Mouse (Mus musculus): ENCODE measurements around the gene Lsm3.

Gene Lsm3

GRCm38 (mm10) chr6:91552693-91553092, 37.0 kb downstream of the Lsm3 start:
- no peak for DNase-seq (ENCODE audit: low spot score in 2 of 2)

DNA sequence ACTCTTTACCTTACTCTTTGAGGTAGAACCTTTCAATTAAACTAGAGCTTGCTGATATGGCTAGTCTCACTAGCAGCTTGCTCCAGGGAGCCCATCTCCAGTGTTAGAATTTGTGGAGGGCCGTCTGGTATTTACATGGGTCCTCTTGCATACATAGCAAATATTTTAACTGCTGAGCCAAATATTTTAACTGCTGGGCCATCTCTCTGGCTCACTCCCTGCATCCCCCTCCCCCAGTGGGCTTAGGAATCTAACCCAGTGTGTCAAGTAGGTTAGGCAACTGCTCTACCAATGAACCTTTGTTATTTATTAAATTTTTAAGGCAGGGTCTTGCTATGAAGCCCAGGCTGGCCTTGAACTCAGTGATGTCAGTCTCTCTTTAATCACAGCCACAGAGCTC, 42.8 kb downstream of the Lsm3 start:
- no peak for DNase-seq (ENCODE audit: low spot score in 2 of 2)

GRCm38 (mm10) chr6:91559371-91559770, 43.6 kb downstream of the Lsm3 start:
- DNase-seq (ENCODE audit: low spot score in 2 of 2) = peak; percentile 72 to 75

DNA sequence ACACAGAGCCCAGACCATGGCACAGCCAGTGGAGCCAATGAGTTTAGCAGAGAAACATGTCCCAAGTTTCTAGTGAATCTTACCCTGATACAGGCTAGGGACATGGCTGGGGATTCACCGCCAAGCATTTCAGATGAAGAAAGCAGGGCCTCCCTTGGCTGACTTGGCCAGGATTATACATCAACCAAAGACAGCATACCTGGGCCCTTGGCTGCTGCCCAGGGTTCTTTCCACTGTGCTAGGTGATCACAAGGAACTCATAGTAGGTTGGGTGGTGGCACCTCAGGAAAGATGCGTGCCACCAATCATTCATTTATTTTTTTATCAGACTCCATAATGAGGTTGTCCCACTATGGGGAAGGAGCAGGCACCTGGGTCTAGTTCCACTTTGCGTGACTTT, 44.5 kb downstream of the Lsm3 start:
- no peak for DNase-seq (ENCODE audit: low spot score in 2 of 2)

- DNase-seq (ENCODE audit: low spot score in 2 of 2) = no peak
Measured at GRCm38 (mm10) chr6:91563031-91563430, 47.3 kb downstream of the Lsm3 start.

DNA sequence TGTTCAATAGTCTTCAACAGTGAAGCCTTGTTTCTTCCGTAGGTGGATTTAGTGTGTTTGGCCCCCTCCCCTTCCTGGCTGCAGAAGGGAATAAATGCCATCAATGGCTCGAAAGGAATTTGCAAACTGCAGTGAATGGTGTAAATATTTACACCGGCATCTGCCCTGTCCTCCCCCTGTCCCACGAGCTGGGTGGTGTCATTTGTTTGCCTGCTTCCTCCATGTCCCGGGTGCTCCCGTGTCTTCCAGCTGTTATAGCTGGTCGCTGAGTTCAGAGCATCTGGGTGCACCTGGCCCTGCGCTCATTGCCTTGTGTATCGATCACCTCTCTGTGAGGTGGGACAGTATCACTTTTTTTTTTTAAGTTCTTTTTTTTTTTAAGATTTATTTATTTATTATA, 50.7 kb downstream of the Lsm3 start:
- no peak for DNase-seq (ENCODE audit: low spot score in 2 of 2)

Measured in right cerebral cortex, adult 2 months (tissue).